Mouse (Mus musculus): ENCODE data around the gene Ptprt. TPM values are rescaled to one million over a fixed set of nuclear protein-coding genes. Genes with fewer than 3 reads are reported as not detected.

Gene Ptprt
- polyA plus RNA-seq, 1 experiment = 0.39 TPM

DNA sequence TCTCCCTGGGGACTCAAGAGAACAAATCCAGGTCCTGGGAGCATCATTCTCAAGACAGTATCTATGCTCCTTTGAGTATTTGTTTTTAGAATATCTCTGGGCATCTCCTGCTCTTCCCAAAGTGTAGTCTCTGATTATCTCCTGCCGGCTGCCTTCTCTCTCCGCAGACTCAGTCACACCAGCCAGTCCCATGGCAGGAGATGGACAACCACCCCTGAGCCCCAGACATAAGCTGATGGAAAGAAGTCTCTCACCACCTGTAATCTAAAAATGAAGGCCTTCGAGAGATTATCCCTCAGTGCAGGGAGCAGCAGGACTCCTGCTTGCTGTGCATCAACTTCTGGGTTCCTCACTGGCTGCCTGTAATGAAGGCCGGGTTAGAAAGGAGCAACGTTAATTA is 151.9 kb downstream of the Ptprt start:
- no peak overlapping the region for H3K4me3 ChIP-seq (ENCODE audit: low read depth, low read length)
- no peaks in the 10 kb centered on the region for H3K36me3 ChIP-seq (ENCODE audit: control insufficient read depth, insufficient read depth, low read length)
- 81% methylated on average over 5 of the region's 5 CpGs for WGBS
- no peak overlapping the region for H3K27ac ChIP-seq (ENCODE audit: insufficient read depth, low read depth, low read length)
- H3K27me3 ChIP-seq (ENCODE audit: control insufficient read depth, insufficient read depth, low read length) = no peaks in the 10 kb centered on the region
- H3K4me1 ChIP-seq (ENCODE audit: control insufficient read depth, insufficient read depth, insufficient read length, low read length) = no peaks in the 10 kb centered on the region
- TF ChIP-seq CTCF (IDR thresholded peaks at IDR 0.05; ENCODE audit: extremely low read depth, insufficient read length, insufficient replicate concordance, low read depth, low read length) (no peak), POLR2A (IDR thresholded peaks at IDR 0.05; ENCODE audit: low read depth, low read length) (no peak)

DNA sequence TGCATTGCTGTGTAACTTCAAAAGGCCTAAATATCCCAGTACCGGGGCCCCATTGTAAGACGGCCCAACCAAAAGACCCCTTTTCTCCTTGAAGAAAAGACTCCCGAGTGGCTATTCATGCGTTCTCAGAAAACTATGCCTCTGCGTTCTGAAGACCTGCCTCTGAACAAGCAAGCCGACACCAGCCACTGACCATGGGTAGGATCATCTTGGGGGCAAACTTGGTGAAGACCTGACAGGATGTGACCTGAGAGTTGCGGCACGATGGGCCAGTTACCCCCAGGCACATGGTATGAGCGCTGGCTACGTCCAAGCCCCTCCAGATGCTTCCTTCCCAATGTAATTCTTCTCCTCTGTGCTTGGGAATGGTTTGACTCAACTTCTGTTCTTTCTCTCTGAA is 153.3 kb downstream of the Ptprt start:
- Histone ChIP-seq H3K27ac (ENCODE audit: insufficient read depth, low read depth, low read length) (no peak overlapping the region), H3K4me3 (ENCODE audit: low read depth, low read length) (no peak overlapping the region), H3K4me1 (ENCODE audit: control insufficient read depth, insufficient read depth, insufficient read length, low read length) (no peaks in the 10 kb centered on the region), H3K27me3 (ENCODE audit: control insufficient read depth, insufficient read depth, low read length) (no peaks in the 10 kb centered on the region), H3K36me3 (ENCODE audit: control insufficient read depth, insufficient read depth, low read length) (no peaks in the 10 kb centered on the region)
- TF ChIP-seq POLR2A (IDR thresholded peaks at IDR 0.05; ENCODE audit: low read depth, low read length) = no peak
- no peak for TF ChIP-seq CTCF (IDR thresholded peaks at IDR 0.05; ENCODE audit: extremely low read depth, insufficient read length, insufficient replicate concordance, low read depth, low read length)
- WGBS = 87% methylated on average over 10 of the region's 10 CpGs

DNA sequence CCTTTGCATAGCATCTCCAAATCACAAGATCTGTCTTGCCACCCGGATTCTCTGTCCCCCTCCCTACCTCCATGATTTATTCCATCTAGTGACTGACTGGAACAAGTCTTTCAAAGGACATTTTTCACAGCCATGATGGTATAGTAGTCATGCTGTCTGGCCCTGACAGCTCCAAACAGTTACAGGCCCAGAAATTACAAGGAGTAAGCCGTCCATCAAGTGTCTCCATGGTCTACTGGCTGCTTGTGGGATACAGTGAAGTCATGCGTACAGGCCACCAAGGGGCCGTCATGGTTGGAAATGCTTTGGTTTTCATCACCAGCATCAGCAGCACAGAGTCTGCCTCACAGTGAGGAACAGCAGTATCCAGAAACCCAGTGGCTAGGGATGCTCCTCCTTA is 156.1 kb downstream of the Ptprt start:
- Histone ChIP-seq H3K4me3 (ENCODE audit: low read depth, low read length) (no peak overlapping the region), H3K4me1 (ENCODE audit: control insufficient read depth, insufficient read depth, insufficient read length, low read length) (no peaks in the 10 kb centered on the region), H3K27me3 (ENCODE audit: control insufficient read depth, insufficient read depth, low read length) (no peaks in the 10 kb centered on the region), H3K36me3 (ENCODE audit: control insufficient read depth, insufficient read depth, low read length) (no peaks in the 10 kb centered on the region), H3K27ac (ENCODE audit: insufficient read depth, low read depth, low read length) (no peak overlapping the region)
- TF ChIP-seq CTCF (IDR thresholded peaks at IDR 0.05; ENCODE audit: extremely low read depth, insufficient read length, insufficient replicate concordance, low read depth, low read length) = no peak
- no peak for TF ChIP-seq POLR2A (IDR thresholded peaks at IDR 0.05; ENCODE audit: low read depth, low read length)
- 82% methylated on average over 4 of the region's 4 CpGs for WGBS

DNA sequence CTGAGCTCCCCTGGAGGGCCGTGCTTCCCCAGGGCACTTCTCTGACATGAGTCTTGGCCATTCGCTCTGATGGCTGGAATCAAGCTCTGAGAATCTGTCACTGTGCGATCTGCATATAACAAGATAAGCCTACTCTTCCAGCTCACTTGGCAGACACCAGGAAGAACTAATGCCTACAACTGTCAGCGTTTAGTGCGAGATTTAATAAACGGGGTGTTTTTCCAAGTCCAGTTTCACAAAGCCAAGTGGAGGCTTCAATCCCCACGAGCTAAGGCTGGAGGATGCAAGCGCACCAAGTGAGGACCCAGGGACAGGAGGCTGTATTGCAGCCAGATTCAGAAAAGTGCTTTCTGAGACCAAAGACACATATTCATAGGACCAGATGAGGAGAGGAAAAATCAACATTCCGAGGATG is 161.4 kb downstream of the Ptprt start:
- Histone ChIP-seq H3K36me3 (ENCODE audit: control insufficient read depth, insufficient read depth, low read length) (no peaks in the 10 kb centered on the region), H3K4me1 (ENCODE audit: control insufficient read depth, insufficient read depth, insufficient read length, low read length) (no peaks in the 10 kb centered on the region), H3K4me3 (ENCODE audit: low read depth, low read length) (no peak overlapping the region), H3K27ac (ENCODE audit: insufficient read depth, low read depth, low read length) (no peak overlapping the region), H3K27me3 (ENCODE audit: control insufficient read depth, insufficient read depth, low read length) (no peaks in the 10 kb centered on the region)
- no peak for TF ChIP-seq POLR2A (IDR thresholded peaks at IDR 0.05; ENCODE audit: low read depth, low read length)
- TF ChIP-seq CTCF (IDR thresholded peaks at IDR 0.05; ENCODE audit: extremely low read depth, insufficient read length, insufficient replicate concordance, low read depth, low read length) = no peak
- WGBS = 78% methylated on average over 9 of the region's 9 CpGs

DNA sequence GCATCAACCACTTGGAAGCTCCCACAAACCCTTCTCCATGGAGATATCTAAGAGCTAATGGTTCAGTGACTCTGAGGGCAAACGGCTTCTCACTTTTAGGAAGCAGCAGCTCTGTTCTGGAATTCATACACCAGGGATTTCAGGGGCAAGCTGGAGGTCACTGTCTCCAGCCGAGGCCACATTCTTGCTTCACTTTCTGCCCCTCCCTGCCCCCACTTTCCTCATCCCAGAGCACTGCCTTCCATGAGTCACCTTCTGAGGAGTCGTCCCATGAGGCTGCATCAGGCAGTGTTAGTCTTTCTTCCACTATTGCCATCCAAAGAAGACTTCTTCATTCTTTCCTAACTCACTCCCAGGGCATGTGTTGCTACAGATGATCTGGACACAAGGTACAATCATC is 162.8 kb downstream of the Ptprt start:
- 51% methylated on average over 3 of the region's 3 CpGs for WGBS
- Histone ChIP-seq H3K27me3 (ENCODE audit: control insufficient read depth, insufficient read depth, low read length) (no peaks in the 10 kb centered on the region), H3K4me1 (ENCODE audit: control insufficient read depth, insufficient read depth, insufficient read length, low read length) (no peaks in the 10 kb centered on the region), H3K4me3 (ENCODE audit: low read depth, low read length) (no peak overlapping the region), H3K27ac (ENCODE audit: insufficient read depth, low read depth, low read length) (no peak overlapping the region), H3K36me3 (ENCODE audit: control insufficient read depth, insufficient read depth, low read length) (no peaks in the 10 kb centered on the region)
- no peak for TF ChIP-seq CTCF (IDR thresholded peaks at IDR 0.05; ENCODE audit: extremely low read depth, insufficient read length, insufficient replicate concordance, low read depth, low read length)
- TF ChIP-seq POLR2A (IDR thresholded peaks at IDR 0.05; ENCODE audit: low read depth, low read length) = no peak

DNA sequence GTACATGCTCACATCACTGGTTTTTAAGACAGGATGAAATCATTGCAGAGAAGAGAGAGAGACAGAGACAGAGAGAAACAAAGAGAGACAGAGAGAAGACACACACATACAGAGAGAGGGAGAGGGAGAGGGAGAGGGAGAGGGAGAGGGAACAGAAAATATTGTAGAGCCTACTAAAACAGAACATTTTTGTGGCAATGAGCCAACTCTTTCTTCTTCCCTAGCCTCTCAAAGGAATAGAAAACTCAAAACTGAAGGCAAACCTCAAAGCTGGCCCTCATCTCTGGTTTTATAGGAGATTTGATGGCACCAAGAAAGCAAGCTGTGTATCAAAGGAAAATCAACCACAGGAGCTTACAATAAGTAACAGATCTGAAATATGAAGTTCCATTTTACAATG is 176.9 kb downstream of the Ptprt start:
- TF ChIP-seq POLR2A (IDR thresholded peaks at IDR 0.05; ENCODE audit: low read depth, low read length) (no peak), CTCF (IDR thresholded peaks at IDR 0.05; ENCODE audit: extremely low read depth, insufficient read length, insufficient replicate concordance, low read depth, low read length) (no peak)
- Histone ChIP-seq H3K36me3 (ENCODE audit: control insufficient read depth, insufficient read depth, low read length) (no peaks in the 10 kb centered on the region), H3K4me1 (ENCODE audit: control insufficient read depth, insufficient read depth, insufficient read length, low read length) (no peaks in the 10 kb centered on the region), H3K27me3 (ENCODE audit: control insufficient read depth, insufficient read depth, low read length) (no peaks in the 10 kb centered on the region), H3K4me3 (ENCODE audit: low read depth, low read length) (no peak overlapping the region), H3K27ac (ENCODE audit: insufficient read depth, low read depth, low read length) (no peak overlapping the region)

DNA sequence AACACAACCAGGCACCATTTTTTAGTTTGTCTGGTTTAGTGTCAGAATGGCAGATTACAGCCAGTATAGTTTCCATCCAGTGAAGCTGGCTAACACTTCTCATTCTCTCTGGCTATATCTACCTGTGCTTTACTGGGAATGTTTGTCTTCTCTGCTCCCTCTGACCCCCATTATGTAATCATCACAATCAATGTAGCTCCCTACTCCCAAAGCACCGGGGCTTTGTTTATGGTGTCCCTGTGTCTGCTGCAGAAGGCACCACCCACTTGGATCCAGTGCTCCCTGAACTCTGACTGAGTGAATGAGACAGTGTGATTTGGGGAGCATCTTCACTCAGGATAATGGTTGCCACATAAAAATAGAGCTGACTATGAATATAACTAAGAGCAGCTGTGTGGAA is 217.8 kb downstream of the Ptprt start:
- H3K27ac ChIP-seq (ENCODE audit: insufficient read depth, low read depth, low read length) = no peak overlapping the region
- no peak for TF ChIP-seq POLR2A (IDR thresholded peaks at IDR 0.05; ENCODE audit: low read depth, low read length)
- TF ChIP-seq CTCF (IDR thresholded peaks at IDR 0.05; ENCODE audit: extremely low read depth, insufficient read length, insufficient replicate concordance, low read depth, low read length) = no peak
- WGBS = 14% methylated on average over 1 of the region's 1 CpGs
- no peaks in the 10 kb centered on the region for H3K27me3 ChIP-seq (ENCODE audit: control insufficient read depth, insufficient read depth, low read length)
- H3K36me3 ChIP-seq (ENCODE audit: control insufficient read depth, insufficient read depth, low read length) = no peaks in the 10 kb centered on the region
- H3K4me1 ChIP-seq (ENCODE audit: control insufficient read depth, insufficient read depth, insufficient read length, low read length) = no peaks in the 10 kb centered on the region
- H3K4me3 ChIP-seq (ENCODE audit: low read depth, low read length) = no peak overlapping the region

DNA sequence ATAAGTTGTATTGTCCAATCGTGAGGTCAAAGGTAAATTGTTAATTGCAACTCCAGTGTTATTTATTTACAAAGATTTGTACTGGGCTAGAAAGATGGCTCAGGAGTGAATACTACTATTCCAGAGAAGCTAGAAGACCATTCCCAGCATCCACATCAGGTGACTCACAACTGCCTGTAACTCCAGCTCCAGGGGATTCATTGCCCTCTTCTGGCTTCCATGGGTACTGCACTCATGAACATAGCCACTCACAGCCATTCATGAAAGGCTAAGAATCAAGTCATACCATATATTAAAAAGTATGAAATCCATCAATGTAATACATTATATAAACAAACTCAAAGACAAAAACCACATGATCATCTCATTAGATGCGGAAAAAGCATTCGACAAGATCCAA is 224.3 kb downstream of the Ptprt start:
- WGBS = 89% methylated on average over 3 of the region's 3 CpGs
- H3K4me3 ChIP-seq (ENCODE audit: low read depth, low read length) = no peak overlapping the region
- no peaks in the 10 kb centered on the region for H3K36me3 ChIP-seq (ENCODE audit: control insufficient read depth, insufficient read depth, low read length)
- H3K27ac ChIP-seq (ENCODE audit: insufficient read depth, low read depth, low read length) = no peak overlapping the region
- TF ChIP-seq POLR2A (IDR thresholded peaks at IDR 0.05; ENCODE audit: low read depth, low read length) = no peak
- TF ChIP-seq CTCF (IDR thresholded peaks at IDR 0.05; ENCODE audit: extremely low read depth, insufficient read length, insufficient replicate concordance, low read depth, low read length) = no peak
- no peaks in the 10 kb centered on the region for H3K4me1 ChIP-seq (ENCODE audit: control insufficient read depth, insufficient read depth, insufficient read length, low read length)
- H3K27me3 ChIP-seq (ENCODE audit: control insufficient read depth, insufficient read depth, low read length) = no peaks in the 10 kb centered on the region
